Mouse (Mus musculus): ENCODE measurements at regions not wholly inside any gene's neighbourhood (a gene's known extent, or its start where the extent isn't known, plus 50 kb on each side); places are given as distances from the start of the nearest gene placed in this dataset.

DNA sequence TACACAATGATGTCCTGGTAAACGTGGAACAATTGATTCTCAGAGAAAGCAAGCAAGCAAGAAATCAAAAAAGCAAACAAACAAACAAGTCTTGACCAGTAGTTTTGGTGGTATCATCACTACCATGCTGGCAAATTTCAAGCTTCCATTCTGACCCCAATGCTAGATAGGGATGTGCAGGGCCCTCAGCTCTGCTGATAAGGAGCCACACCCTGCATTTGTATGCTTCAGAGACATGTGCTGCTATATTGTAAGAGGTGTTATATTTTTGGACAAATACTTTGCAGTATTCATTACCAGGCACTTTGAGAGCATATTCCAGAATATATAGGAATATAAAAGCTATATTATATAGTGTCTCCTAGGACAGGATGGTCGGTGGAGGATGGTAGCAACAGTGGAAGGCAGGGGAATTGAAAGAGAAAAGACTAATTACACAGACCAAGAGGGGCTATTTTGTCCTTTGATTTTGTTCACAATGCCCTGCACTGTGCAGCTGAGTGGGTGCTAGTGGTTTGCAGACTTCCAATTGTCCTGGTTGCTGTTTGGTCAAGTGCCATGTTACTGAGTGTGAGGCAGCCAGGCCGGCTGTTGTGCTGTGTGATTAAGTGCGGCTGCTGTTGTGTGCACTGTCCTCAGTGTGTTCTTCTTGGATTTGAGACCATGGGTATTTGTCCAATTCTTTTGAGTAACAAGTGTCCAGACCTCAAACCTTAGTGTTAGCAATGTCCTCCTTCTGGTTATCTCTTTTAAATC lies 54.9 kb upstream of the Paqr3 start:
- Histone ChIP-seq H3K4me1 (ENCODE audit: control insufficient read depth, insufficient read depth, low read length) (no peaks in the 10 kb centered on the region), H3K36me3 (ENCODE audit: control insufficient read depth, insufficient read depth, low read length) (no peaks in the 10 kb centered on the region), H3K9me3 (ENCODE audit: control insufficient read depth, low read length) (no peaks in the 10 kb centered on the region), H3K9ac (ENCODE audit: low read depth, low read length, severe bottlenecking) (no peak overlapping the region), H3K27me3 (ENCODE audit: control insufficient read depth, insufficient read depth, low read length) (no peaks in the 10 kb centered on the region), H3K4me2 (replicated peaks; ENCODE audit: low read depth, low read length, severe bottlenecking) (no peak overlapping the region), H3K27ac (replicated peaks; ENCODE audit: low read depth, low read length) (no peak overlapping the region), H3K4me3 (replicated peaks; ENCODE audit: low read length) (no peak overlapping the region)
- 86% methylated on average over 4 of the region's 4 CpGs for WGBS
- no peak for DNase-seq (ENCODE audit: low spot score)
- TF ChIP-seq POLR2A (IDR thresholded peaks at IDR 0.05; ENCODE audit: borderline replicate concordance, extremely low read depth, insufficient read depth, insufficient read length), result no peak
- ATAC-seq (ENCODE audit: low FRiP score, low read depth), result no peak
